Mouse (Mus musculus) heart, embryonic 13.5 days (tissue): ENCODE measurements around the gene 2510002D24Rik. TPM values are rescaled to one million over a fixed set of nuclear protein-coding genes. Genes with fewer than 3 reads are reported as not detected.

Experiments
- ATAC-seq: fragments of 200-750 bp; cut with Nextera tagmentation; 2 replicates; pipeline ENCODE4 v1.8.0; 2017; ENCODE audit warnings: moderate TSS enrichment; ENCODE audit not compliant: insufficient number of reproducible peaks, low FRiP score, low TSS enrichment; ENCODE audit errors: extremely low read depth
- H3K27ac ChIP-seq: fragments of 300-500 bp; sonication (generic); replicated peaks from 2 replicates; pipeline ENCODE4 v1.5.1; 2015; ENCODE audit warnings: moderate library complexity, mild to moderate bottlenecking, inconsistent platforms
- H3K27me3 ChIP-seq: fragments of 300-500 bp; sonication (generic); replicated peaks from 2 replicates; pipeline ENCODE4 v1.6.1; 2015; ENCODE audit warnings: mild to moderate bottlenecking, inconsistent platforms
- H3K36me3 ChIP-seq: fragments of 300-500 bp; sonication (generic); 2 replicates; pipeline ENCODE4 v1.6.1; 2015; ENCODE audit warnings: mild to moderate bottlenecking, inconsistent platforms
- H3K4me1 ChIP-seq: fragments of 300-500 bp; sonication (generic); 2 replicates; pipeline ENCODE4 v1.6.1; 2015; ENCODE audit warnings: inconsistent platforms
- H3K4me2 ChIP-seq: fragments of 300-500 bp; sonication (generic); 2 replicates; pipeline ENCODE4 v1.6.1; 2015; ENCODE audit warnings: inconsistent platforms, mild to moderate bottlenecking, moderate library complexity
- H3K4me3 ChIP-seq: fragments of 300-500 bp; sonication (generic); 2 replicates; pipeline ENCODE4 v1.5.1; 2015; ENCODE audit warnings: moderate library complexity, mild to moderate bottlenecking, inconsistent platforms
- H3K9ac ChIP-seq: fragments of 300-500 bp; sonication (generic); 2 replicates; pipeline ENCODE4 v1.6.1; 2015; ENCODE audit warnings: inconsistent platforms, mild to moderate bottlenecking, moderate library complexity
- H3K9me3 ChIP-seq: fragments of 300-500 bp; sonication (generic); 2 replicates; pipeline ENCODE4 v1.6.1; 2016; ENCODE audit warnings: inconsistent platforms
- WGBS: fragments of 180-500 bp; shearing (Covaris S2); methylation state at CpG from one replicate; pipeline ENCODE4 v1.1.7; 2015; ENCODE audit warnings: mixed read lengths; 5-methylcytosine and 5-hydroxymethylcytosine counted together
- polyA plus RNA-seq: library from polyadenylated mRNA; unstranded; fragments of >200 nt; fragmentation: Nextera tagmentation; extraction: Ambion mirVana; gene quantifications from 2 replicates; pipeline ENCODE4 v1.2.1, GENCODE M21; 2015

The 2510002D24Rik gene
- polyA plus RNA-seq = 33.3 and 43.3 TPM in 2 replicates

- under 1% methylated on average over 45 of the region's 46 CpGs for WGBS
- Histone ChIP-seq H3K4me3 (peak within 1 kb of the TSS; percentile 97), H3K9ac (peak within 1 kb of the TSS; percentile 95), H3K4me1 (peaks cover 4% of the 10 kb centered on the region; the same call in 1 of the 2 replicates), H3K9me3 (no peaks in the 10 kb centered on the region), H3K27me3 (no peaks in the 10 kb centered on the region), H3K4me2 (peak within 1 kb of the TSS; percentile 79), H3K27ac (peak within 1 kb of the TSS; percentile 73), H3K36me3 (peaks cover 58% of the 10 kb centered on the region)
- peak; percentile 86 for ATAC-seq
These were observed at the start of gene 2510002D24Rik, which contains the start of gene Gm28539 for GRCm38 (mm10) chr16:18836468-18837208. Gene 2510002D24Rik (plus strand): TSS chr16:18836578. Gene Gm28539 (plus strand): TSS chr16:18836584.

DNA sequence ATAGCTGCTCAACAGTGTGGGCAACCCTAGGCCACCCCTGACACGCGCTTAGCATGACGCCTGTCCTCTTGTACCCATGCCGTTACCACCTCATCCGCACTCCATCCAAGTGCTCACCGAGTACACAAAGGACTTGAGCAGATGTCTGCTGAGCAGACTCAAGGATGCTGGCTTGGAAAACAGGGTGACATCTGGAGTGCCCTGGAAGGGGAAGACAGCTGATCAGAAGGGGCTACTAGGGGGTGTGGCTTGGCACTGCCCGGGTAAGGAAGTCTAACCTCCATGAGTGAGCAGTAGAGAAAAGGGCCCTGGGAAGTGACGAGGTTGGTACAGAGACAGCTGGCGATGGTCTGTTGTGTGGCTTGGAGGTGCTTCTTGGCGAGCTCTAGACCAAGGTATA, 49.7 kb upstream of the 2510002D24Rik start:
- no peak for ATAC-seq
- WGBS = 91% methylated on average over 10 of the region's 10 CpGs
- H3K27me3 ChIP-seq = no peaks in the 10 kb centered on the region

DNA sequence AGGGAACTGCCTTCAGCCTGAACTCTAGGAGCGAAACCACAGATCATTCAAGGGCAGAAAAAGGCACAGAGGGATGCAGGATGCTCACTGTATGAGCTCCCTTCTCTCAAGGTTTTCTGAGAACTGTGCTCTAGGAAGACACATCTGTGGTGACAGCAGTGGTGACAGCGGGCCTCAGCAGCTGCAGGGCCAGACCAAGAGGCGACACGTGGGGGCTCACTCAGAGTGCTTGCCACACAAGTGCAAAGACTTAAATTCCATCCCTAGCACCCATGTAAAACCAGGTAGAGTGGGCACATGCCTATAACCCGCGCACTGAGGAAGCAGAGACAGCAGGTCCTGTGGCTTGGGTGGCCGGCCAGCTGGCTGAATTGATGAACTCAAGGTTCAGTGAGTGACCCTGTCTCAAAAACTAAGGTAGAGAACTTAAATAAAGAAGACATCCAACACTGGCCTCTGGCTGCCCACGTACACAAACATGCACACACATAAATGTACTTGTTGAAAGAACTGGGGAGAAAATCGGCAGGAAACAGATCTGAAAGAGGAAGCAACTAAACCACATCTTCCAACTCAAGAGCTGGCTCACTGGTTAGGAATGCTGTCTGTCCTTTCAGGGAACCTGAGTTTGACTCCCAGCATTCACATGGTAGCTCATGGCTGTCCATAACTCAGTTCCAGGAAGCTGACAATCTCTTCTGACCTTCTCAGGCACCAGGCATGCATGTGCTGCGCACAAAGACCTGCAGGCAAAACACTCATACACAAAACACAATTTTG, 47.6 kb upstream of the 2510002D24Rik start:
- whole genome bisulfite sequencing = 77% methylated on average over 10 of the region's 10 CpGs
- H3K36me3 ChIP-seq = peaks cover 94% of the 10 kb centered on the region
- no peaks in the 10 kb centered on the region for H3K27me3 ChIP-seq
- no peak overlapping the region for H3K27ac ChIP-seq
- no peak overlapping the region for H3K4me3 ChIP-seq
- no peaks in the 10 kb centered on the region for H3K4me1 ChIP-seq
- no peaks in the 10 kb centered on the region for H3K9me3 ChIP-seq
- no peak for ATAC-seq
- no peak overlapping the region for H3K4me2 ChIP-seq
- H3K9ac ChIP-seq = no peak overlapping the region

More for the DNA sequence above, 49.7 kb upstream of the 2510002D24Rik start:
- no peaks in the 10 kb centered on the region for H3K9me3 ChIP-seq
- H3K4me2 ChIP-seq = no peak overlapping the region
- H3K9ac ChIP-seq = no peak overlapping the region
- H3K4me1 ChIP-seq = no peaks in the 10 kb centered on the region
- no peak overlapping the region for H3K27ac ChIP-seq
- H3K36me3 ChIP-seq = peaks cover 91% of the 10 kb centered on the region
- no peak overlapping the region for H3K4me3 ChIP-seq

DNA sequence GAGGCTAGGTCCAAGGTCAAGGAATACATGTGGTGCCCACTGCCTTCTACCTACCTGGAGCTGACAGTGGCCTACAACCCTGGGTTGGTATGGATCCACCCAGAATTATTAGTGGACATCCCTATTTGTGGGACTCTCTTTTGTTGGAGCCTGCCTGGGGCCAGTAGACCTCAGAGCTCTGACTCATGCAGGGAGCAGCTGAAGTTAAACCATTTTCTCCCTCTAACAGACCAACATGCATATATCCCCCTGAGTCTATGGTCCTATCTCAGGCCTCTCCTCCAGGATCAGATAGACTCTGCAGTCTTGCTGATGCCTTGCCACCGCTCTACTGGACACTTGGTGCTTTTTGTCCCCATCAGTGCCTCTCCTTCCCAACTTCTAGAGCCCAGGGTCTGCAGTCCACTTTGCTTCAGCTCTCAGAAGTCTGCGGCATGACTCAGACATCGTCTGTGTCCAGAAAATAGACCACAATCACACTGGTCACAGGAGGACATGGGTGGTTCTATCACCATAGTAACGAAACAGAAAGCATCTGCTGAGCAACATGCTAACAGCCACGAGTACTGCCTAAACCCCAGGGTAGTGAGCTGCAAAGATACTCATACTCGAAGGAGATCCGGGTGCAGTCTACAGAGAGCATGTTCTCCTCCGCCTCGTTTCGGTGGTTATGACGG, 41.0 kb upstream of the 2510002D24Rik start:
- Histone ChIP-seq H3K4me2 (no peak overlapping the region), H3K4me3 (no peak overlapping the region), H3K27me3 (no peaks in the 10 kb centered on the region), H3K9ac (no peak overlapping the region), H3K27ac (no peak overlapping the region), H3K4me1 (no peaks in the 10 kb centered on the region), H3K36me3 (peaks cover 99% of the 10 kb centered on the region), H3K9me3 (no peaks in the 10 kb centered on the region)
- 90% methylated on average over 11 of the region's 11 CpGs for WGBS
- ATAC-seq = no peak

DNA sequence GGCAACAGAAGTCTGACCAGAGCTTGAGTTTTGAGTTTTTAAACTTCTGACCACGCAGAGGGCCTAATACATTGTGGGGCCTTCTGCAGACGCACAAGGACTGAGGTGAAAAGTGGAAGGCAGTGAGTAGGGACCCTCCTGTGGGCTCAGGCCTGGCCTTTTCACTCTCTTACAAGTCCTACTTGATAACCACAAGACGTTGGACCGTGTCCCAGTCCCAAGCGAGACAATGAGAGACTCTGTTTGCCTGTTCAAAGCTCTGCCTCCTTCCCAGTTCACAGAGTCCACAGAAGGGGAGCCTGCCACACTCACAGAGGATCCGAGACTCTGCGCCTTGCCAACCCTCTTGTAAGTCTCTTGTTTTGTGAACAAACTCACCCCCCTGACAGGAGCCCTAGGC, 39.7 kb upstream of the 2510002D24Rik start:
- no peaks in the 10 kb centered on the region for H3K27me3 ChIP-seq
- no peaks in the 10 kb centered on the region for H3K9me3 ChIP-seq
- no peaks in the 10 kb centered on the region for H3K4me1 ChIP-seq
- no peak overlapping the region for H3K27ac ChIP-seq
- 80% methylated on average over 7 of the region's 7 CpGs for WGBS
- peaks cover 99% of the 10 kb centered on the region for H3K36me3 ChIP-seq
- no peak overlapping the region for H3K4me2 ChIP-seq
- H3K4me3 ChIP-seq = no peak overlapping the region
- ATAC-seq = no peak
- H3K9ac ChIP-seq = peak overlapping the region; percentile 17; the same call in 1 of the 2 replicates

GRCm38 (mm10) chr16:18798151-18798550, 38.2 kb upstream of the 2510002D24Rik start:
- H3K4me2 ChIP-seq = no peak overlapping the region
- H3K27ac ChIP-seq = no peak overlapping the region
- H3K4me1 ChIP-seq = no peaks in the 10 kb centered on the region
- H3K36me3 ChIP-seq = peaks cover 89% of the 10 kb centered on the region
- H3K9ac ChIP-seq = 0 out of 2 replicates have a peak overlapping the region, but pooled peaks have one; percentile 3
- no peaks in the 10 kb centered on the region for H3K9me3 ChIP-seq
- no peak overlapping the region for H3K4me3 ChIP-seq
- 89% methylated on average over 5 of the region's 5 CpGs for WGBS
- H3K27me3 ChIP-seq = no peaks in the 10 kb centered on the region
- no peak for ATAC-seq

GRCm38 (mm10) chr16:18798841-18799240, 37.5 kb upstream of the 2510002D24Rik start:
- WGBS = 71% methylated on average over 2 of the region's 2 CpGs
- Histone ChIP-seq H3K27me3 (no peaks in the 10 kb centered on the region), H3K4me1 (no peaks in the 10 kb centered on the region), H3K27ac (no peak overlapping the region), H3K36me3 (peaks cover 86% of the 10 kb centered on the region), H3K9ac (no peak overlapping the region), H3K4me3 (no peak overlapping the region), H3K9me3 (no peaks in the 10 kb centered on the region), H3K4me2 (no peak overlapping the region)
- ATAC-seq = no peak

DNA sequence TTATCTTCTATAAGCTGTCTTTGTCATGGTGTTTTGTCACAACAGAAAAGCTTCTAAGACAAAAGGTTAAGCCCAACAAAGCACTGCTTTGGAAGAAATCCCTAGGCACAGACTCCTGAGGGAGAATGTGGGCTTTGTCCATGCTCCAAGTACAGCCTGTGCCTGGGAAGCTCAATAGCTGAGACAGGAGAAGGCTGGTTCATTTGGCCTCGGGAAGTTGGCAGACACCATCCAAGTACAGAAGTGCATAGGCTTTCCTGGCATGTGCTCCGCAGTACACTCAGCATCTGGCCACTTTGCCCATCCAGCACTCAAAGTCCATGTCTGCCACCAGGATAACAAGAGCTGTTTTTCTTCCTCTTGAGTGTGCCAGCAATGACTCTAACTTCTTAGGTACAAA, 30.6 kb upstream of the 2510002D24Rik start:
- Histone ChIP-seq H3K4me1 (peaks cover 7% of the 10 kb centered on the region), H3K9me3 (no peaks in the 10 kb centered on the region), H3K36me3 (peaks cover 78% of the 10 kb centered on the region), H3K9ac (no peak overlapping the region), H3K4me3 (no peak overlapping the region), H3K27ac (no peak overlapping the region), H3K27me3 (no peaks in the 10 kb centered on the region), H3K4me2 (no peak overlapping the region)
- ATAC-seq = no peak
- WGBS = 83% methylated on average over 2 of the region's 2 CpGs

GRCm38 (mm10) chr16:18809001-18809400, 27.4 kb upstream of the 2510002D24Rik start:
- no peaks in the 10 kb centered on the region for H3K9me3 ChIP-seq
- no peak overlapping the region for H3K27ac ChIP-seq

GRCm38 (mm10) chr16:18811032-18811431, 25.3 kb upstream of the 2510002D24Rik start:
- Histone ChIP-seq H3K36me3 (peaks cover 56% of the 10 kb centered on the region), H3K9me3 (no peaks in the 10 kb centered on the region), H3K27ac (peak overlapping the region; percentile 17; the same call in 1 of the 2 replicates), H3K4me1 (peaks cover 27% of the 10 kb centered on the region), H3K27me3 (no peaks in the 10 kb centered on the region), H3K4me3 (peak overlapping the region; percentile 91), H3K9ac (peak overlapping the region; percentile 87), H3K4me2 (peak overlapping the region; percentile 95)
- ATAC-seq = 0 out of 2 replicates have a peak, but pooled peaks have one; percentile 15
- WGBS = 5% methylated on average over 5 of the region's 5 CpGs

More at GRCm38 (mm10) chr16:18809001-18809400, 27.4 kb upstream of the 2510002D24Rik start:
- H3K36me3 ChIP-seq = peaks cover 57% of the 10 kb centered on the region
- no peak for ATAC-seq
- no peak overlapping the region for H3K4me3 ChIP-seq
- H3K4me2 ChIP-seq = no peak overlapping the region
- H3K4me1 ChIP-seq = peaks cover 25% of the 10 kb centered on the region
- H3K27me3 ChIP-seq = no peaks in the 10 kb centered on the region
- 89% methylated on average over 5 of the region's 5 CpGs for WGBS
- no peak overlapping the region for H3K9ac ChIP-seq
